In genomic region chr3:115694168-115694567, GRCm38 (mm10) we compare ENCODE assay signal across 12 mouse cellular contexts.
"Had no signal": no experiment of that assay in that cellular context is flagged by ENCODE, and none has a peak within 500 bp of the region (broad histone marks: within the 10 kb centered on the region; RNA-seq: fewer than 3 reads in every experiment).

No protein-coding gene starts in this region.

- H3K4me3 ChIP-seq: intestine, embryonic 15.5 days; kidney, embryonic 15.5 days; left cerebral cortex, adult 2 months; limb, embryonic 15.5 days; liver, embryonic 13.5 days; neural tube, embryonic 13.5 days had no signal

- H3K4me2 ChIP-seq: intestine, embryonic 15.5 days; kidney, embryonic 15.5 days; limb, embryonic 15.5 days; neural tube, embryonic 13.5 days had no signal

- ATAC-seq: intestine, embryonic 15.5 days had no signal

- H3K27ac ChIP-seq: intestine, embryonic 15.5 days; kidney, embryonic 15.5 days; left cerebral cortex, adult 2 months; limb, embryonic 15.5 days; neural tube, embryonic 13.5 days had no signal

- H3K27me3 ChIP-seq: intestine, embryonic 15.5 days; kidney, embryonic 15.5 days; limb, embryonic 15.5 days; liver, embryonic 13.5 days; neural tube, embryonic 13.5 days had no signal

- H3K9ac ChIP-seq: intestine, embryonic 15.5 days; kidney, embryonic 15.5 days; limb, embryonic 15.5 days; liver, embryonic 13.5 days; neural tube, embryonic 13.5 days had no signal

- H3K9me3 ChIP-seq: intestine, embryonic 15.5 days; kidney, embryonic 15.5 days; limb, embryonic 15.5 days; liver, embryonic 13.5 days; neural tube, embryonic 13.5 days had no signal

- H3K4me1 ChIP-seq: intestine, embryonic 15.5 days; kidney, embryonic 15.5 days; limb, embryonic 15.5 days; neural tube, embryonic 13.5 days had no signal

- H3K36me3 ChIP-seq: intestine, embryonic 15.5 days; kidney, embryonic 15.5 days; limb, embryonic 15.5 days; liver, embryonic 13.5 days; neural tube, embryonic 13.5 days had no signal

- DNase-seq: kidney, adult 18-20 months; kidney, postnatal 14 days; liver, embryonic 13.5 days; lung, adult 2 months; lung, postnatal 36 days; midbrain, embryonic 14.5 days; thymus, postnatal 36 days had no signal
